Mouse (Mus musculus) ES-CJ7 (cell line): ENCODE measurements around the gene Exph5.

Experiments used
- DNase-seq: peaks from one replicate; pipeline ENCODE4 v3.0.0; 2011; ENCODE audit warnings: low read depth, low spot score

The Exph5 gene

DNA sequence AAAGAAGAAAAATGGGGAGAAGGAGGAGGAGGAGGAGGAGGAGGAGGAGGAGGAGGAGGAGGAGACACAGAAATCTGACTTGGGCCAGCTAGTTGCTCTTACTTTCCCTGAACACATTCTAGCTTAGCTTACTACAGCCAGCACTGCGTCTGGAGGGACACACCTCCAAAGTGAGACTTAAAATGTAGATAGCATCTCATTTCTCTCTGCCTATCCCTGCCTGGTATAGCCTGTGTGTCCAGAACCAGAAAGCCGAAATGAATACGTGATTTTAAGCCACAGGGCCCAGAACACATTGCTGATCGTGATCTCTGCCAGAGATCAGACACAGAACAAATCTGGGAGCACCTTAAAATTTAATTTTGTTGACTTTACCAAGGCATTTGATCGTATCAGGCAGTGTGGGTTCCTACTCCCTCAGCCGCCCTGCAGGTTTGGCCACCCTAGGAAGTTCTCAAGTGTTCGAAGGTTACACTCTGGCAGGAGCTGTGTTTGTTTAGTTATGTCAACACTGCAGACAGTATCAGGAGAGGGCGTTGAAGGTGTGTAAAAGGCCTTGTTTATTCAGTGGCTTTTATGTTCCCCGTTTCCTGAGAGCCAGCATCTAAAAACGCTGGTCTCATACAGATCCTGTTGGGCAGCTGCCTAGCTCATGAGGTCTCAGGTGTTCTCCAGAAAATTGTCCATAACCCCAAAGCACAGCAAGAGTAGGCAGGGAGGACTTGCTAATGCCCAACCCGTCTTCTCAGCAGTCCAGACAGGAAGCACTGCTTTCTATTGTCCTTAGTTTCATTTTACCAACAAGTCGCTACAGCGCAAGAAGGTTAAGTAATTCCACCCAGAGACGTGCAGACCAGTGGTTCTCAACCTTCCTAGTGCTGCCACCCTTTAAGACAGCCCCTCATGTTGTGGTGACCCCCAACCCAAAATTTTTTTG, 55.0 kb downstream of the Exph5 start:
- no peak for DNase-seq

GRCm38 (mm10) chr9:53371339-53371738, 69.9 kb downstream of the Exph5 start:
- DNase-seq: no peak

- DNase-seq: no peak
Observed at GRCm38 (mm10) chr9:53375907-53376306, 74.4 kb downstream of the Exph5 start.

- peak; percentile 42 for DNase-seq
Observed at GRCm38 (mm10) chr9:53376820-53377219, 75.3 kb downstream of the Exph5 start.

GRCm38 (mm10) chr9:53377597-53377996, 76.1 kb downstream of the Exph5 start:
- DNase-seq: no peak

DNA sequence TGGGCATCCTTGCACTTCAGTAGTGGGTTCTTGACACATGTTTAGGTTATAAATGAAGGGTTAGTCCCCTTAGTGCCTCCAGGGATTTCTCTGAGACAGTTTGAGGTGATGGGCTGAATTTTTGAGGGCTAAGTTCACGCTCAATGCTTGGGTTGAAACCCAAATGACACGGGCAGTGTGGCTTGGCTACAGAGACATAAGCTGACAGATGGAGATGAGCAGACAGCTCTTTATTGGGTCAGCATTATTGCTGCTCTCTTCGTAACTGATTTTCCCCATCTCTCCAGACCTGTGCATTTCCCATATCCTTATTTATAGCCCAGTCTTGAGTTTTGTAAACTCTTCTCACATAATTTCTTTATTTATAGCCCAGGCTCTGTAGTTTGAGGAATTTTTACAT, 76.7 kb downstream of the Exph5 start:
- no peak for DNase-seq

DNA sequence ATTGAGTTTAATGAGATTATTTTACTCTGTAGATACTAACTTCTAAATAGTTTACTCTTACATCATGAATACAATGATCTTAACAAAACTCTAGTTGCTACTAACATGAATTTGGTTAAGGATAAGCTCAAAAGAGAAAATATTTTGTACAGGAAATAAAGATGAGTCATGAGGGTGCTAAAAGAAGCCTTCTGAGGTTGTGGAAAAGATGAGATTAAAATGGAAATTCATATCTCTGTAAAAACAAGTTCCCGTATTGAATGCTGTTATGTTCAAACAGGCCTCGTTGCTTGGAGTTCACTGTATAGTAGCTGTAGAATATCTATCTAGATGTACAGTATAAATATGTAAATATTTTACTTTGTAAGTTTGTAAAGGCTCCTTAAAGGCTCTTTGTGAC, 79.1 kb downstream of the Exph5 start:
- DNase-seq: no peak

GRCm38 (mm10) chr9:53381113-53381615, 79.7 kb downstream of the Exph5 start:
- DNase-seq: no peak

DNA sequence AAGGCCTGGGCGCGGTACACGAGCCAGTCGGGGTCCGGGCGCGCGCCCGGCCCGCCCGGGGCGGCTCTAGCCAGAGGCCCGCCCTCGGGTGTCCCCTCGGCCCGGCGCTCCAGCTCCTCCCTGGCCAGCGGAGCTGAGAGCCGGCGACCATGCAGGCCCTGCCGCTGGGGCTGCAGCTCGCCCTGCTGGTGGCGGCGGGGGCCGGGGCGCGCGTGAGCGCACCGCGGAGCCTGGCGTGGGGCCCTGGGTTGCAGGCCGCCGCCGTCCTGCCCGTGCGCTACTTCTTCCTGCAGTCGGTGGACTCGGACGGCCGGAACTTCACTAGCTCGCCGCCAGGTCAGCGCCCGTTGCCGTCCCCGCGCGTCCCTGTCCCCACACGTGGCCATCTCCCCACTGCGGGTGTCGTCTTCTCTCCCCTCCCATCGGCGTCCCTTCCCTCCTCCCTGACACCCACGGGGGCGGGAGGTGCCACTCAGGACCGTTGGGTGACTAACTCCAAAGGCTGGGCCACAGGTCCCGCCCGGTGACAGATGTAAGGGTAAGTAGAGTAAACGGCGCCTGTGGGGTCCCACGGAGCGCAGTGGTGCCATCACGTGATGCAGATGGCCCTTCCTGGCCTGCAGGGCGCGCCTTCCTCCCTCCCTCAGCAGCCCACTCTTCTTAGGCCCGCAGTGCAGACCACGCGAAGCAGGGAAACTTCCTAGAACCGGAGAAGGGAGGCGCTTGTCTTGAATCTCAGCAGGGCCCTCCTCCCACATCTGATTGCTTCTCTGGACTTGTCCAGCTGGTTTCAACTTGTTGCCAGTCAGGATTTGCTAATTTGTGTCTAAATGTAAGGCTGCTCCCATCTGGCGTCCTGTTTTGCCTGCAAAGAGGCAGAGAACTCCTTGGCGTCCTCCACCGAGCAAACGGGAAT, 82.7 kb downstream of the Exph5 start, which contains the start of gene Kdelc2:
Gene Kdelc2, plus strand, starts transcription at position 75 of the 916 bp plus-strand sequence.
- peak; percentile 93 for DNase-seq

- no peak for DNase-seq
Observed at GRCm38 (mm10) chr9:53384873-53385272, 83.4 kb downstream of the Exph5 start.

GRCm38 (mm10) chr9:53387431-53387830, 86.0 kb downstream of the Exph5 start:
- no peak for DNase-seq

DNA sequence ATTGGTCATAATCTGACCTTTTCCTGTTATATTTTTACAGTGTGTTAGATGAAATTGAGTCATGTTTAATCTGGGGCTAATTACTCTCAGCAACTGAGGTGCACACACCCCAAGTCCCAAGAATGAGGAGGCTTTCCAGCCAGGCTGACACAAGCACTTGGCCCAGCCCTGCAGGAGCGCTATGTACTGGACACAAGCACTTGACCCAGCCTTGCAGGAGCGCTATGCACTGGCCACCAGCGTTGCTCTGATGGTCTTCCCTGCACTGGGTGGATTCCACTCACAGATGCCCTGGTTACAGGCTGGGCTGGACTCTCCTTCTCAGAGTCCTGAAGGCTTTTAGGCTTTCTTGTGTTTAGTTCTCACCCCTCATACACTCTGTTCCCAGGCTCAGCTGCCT, 87.6 kb downstream of the Exph5 start:
- DNase-seq: no peak

- DNase-seq: no peak
Observed at GRCm38 (mm10) chr9:53390136-53390535, 88.7 kb downstream of the Exph5 start.

DNA sequence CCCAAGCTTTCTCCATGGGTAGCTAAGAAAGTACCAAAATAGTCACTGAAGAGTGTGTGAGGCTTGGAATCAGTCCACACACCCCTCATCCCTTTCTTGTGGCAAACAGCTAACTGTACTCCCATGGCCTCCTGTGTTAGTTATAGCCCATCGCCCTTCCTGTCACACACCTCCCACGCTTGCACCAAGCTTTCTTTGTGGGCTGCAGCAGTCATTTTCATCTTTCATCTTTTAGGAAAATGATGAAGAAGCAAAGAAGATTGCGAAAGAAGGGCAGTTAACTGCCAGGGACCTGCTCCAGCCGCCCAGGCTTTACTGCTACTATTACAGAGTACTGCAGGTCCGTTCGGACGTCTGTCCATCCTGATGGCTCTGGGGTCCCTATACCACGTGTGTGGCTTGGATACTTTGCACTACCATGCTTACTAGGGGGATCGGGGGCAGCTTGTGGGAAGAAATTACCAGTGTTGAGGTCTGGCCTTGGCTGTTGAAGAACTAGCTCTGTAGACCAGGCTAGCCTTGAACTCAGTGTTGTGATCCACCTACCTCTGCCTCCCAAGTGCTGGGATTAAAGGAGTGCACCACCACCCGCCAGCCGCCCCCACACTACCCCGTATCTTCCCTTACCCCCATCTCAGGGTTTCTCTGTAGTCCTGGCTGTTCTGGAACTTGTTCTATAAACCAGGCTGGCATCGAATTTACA, 96.4 kb downstream of the Exph5 start:
- no peak for DNase-seq

- peak; percentile 90 for DNase-seq
Observed at GRCm38 (mm10) chr9:53398388-53398700, 96.9 kb downstream of the Exph5 start.

- no peak for DNase-seq
Observed at GRCm38 (mm10) chr9:53399537-53399936, 98.1 kb downstream of the Exph5 start.

GRCm38 (mm10) chr9:53400696-53401095, 99.2 kb downstream of the Exph5 start:
- DNase-seq: no peak

DNA sequence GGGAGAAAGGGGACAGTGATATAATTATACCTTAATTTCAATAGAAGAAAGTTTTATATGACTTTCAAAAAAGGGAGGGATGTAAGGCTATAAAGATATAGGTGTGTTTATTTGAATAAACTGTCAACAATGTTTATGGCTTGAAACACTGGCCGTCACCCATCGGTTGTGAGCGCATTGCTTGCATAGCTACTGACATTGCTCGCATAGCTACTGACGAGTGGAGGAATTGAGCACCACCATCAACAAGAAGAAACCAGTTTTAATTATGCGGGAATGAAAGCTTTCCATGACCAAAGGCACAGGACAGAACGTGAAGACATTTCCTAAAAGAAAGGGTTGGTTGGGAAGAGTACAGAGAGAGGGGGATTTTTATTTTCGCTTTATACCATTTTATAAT, 99.7 kb downstream of the Exph5 start:
- DNase-seq: no peak

DNA sequence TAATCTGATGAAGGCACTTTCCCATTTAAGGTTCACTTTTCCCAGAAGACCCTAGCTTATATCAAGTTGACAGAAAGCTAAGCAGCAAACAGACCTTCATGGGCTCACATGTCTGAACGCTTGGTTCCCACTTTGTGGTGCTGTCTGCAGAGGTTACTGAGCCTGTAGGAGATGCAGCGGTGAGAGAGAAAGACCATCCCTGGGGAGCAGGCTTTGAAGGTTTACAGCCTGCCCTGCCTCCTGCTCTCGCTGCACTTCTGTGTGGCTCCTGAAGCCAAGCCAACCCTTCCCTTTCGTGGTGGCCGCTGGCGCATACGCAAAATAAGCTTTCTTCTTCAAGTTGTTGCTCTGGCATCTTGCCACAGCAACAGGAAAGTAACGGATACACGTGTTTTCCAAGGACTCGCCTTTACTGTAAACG, 100.8 kb downstream of the Exph5 start, which contains the start of gene 4930550C14Rik:
Gene 4930550C14Rik, plus strand, starts transcription at position 35 of the 421 bp plus-strand sequence.
- peak; percentile 42 for DNase-seq

DNA sequence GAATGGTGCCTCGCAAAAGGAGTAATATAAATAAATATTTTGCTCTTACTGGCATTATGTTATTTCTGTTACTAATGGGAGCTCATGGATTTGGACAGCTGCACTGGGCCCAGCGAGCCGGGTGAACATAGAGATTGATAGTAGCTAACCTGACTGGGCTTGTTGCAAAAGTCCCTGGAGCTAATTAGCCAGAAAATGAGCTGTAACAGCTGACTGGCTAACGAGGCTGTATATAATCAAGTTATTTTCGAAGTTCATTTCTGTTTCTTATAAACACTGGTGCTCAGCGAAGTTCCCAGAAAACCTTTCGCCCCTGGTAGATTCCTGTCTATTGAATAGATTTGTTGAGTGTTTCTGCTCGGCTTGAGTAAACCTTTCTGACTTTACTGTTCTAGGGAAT, 101.5 kb downstream of the Exph5 start:
- DNase-seq: no peak

DNA sequence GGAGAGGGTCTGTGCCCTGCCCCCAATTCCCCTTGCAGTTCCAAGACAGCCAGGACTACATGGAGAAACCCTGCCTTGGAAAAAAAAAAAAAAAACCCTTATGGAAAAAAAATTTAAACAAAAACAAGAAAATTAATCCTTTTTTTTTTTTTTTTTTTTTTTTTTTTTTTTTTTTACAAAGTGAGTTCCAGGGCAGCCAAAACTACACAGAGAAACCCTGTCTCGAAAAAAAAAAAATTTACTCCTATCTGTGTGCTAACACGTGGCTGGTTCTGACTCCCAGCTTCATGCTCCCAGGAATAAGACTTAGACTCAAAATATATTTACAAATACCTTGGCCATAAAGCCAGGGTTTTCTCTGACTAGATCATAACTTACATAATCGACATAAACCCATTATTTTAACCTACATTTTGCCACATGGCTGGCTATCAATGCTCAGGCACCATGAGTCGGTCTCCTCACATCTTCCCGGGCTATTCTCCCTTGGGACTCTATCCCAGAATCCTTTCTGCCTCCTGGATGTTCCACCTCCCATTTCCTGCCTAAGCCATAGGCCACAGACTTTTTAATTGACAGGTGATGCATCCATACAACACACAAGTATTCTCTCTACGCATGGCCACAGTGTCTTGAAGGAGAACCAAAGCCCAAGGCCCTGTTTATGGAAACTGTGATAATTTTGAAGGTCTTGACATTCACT, 102.7 kb downstream of the Exph5 start:
- DNase-seq: peak; percentile 93
